Mouse (Mus musculus): ENCODE data around the gene Sertad2. TPM values are rescaled to one million over a fixed set of nuclear protein-coding genes. Genes with fewer than 3 reads are reported as not detected.
A peak's percentile ranks its signal among the peaks of the same experiment; 100 is the strongest.

Gene Sertad2
- total RNA-seq, 1 experiment from 2014 or later: 15.7 TPM

DNA sequence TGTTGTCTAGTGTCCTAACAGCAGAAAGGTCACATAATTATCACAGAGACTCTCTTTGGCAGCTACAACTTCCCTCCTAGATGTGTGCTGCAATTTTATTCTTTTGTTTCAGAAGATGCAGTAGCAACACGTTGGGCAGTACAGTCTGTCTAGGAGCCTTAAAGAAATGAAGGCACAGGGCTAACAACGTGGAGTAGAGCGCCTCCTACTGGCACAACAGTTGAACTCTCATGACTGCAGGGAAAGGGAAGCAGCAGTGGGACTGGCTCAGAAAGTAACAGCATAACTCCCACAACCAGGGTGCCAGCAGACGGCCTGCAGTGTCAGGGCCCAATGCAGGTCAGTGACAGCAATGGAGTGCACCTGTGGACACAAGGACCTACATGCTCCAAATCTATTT lies 147.9 kb downstream of the Sertad2 start:
- DNase-seq: peak; percentile 38

Other genes with a start within 250 kb of the Sertad2 start
- gene Slc1a4, start 210.5 kb upstream of the Sertad2 start, total RNA-seq (2021): 6.4 and 10.0 TPM in 2 replicates
- gene Aftph, start 198.3 kb downstream of the Sertad2 start, total RNA-seq (2021): 72.2 and 74.5 TPM in 2 replicates